Mouse (Mus musculus) left cerebral cortex, adult 11 months (tissue): Measurements from ENCODE around the gene Cald1.

Experiments
- DNase-seq: peaks from one replicate; pipeline ENCODE4 v3.0.0; 2022; ENCODE audit warnings: low spot score

The Cald1 gene

DNA sequence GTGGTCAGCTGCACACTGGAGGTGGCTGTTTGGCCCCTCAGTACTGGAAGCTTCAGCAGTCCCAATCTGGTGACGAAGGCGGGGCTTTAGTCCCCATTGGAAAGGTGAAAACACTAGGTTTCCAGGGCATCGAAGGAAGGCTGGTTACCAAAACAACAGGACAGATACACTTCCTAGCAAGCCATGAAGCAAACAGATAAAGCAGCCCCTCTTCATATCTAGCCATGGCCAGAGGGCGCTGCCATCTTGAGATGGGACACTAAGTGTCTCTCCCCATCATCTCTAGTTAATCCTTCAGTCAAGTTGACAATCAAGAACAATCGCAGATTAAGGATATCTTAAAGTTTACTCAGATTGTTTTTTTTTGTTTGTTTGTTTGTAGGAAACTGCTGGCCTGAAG lies 167.4 kb downstream of the Cald1 start:
- no peak for DNase-seq

- DNase-seq: no peak
Observed at GRCm38 (mm10) chr6:34769984-34770383, 171.7 kb downstream of the Cald1 start.

GRCm38 (mm10) chr6:34770491-34770890 lies 172.2 kb downstream of the Cald1 start:
- DNase-seq: no peak

DNA sequence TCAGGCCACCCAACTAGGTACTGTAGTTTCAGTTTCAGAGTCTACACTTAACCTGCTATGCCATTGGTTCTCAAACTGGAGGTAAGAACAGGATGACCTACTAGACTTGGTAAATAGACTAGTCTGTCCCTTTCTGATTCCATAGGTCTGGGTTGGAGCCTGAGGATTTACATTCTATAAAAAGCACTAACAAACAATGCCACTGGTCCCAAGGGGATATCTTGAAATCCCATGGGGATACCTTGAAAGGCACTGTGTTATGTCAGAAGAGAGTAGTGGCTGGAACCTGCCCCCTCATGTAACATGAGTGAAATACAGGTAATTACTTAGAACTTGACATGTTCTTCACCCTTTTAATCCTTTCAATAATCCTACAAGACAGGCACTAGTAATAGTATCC lies 178.1 kb downstream of the Cald1 start:
- no peak for DNase-seq

DNA sequence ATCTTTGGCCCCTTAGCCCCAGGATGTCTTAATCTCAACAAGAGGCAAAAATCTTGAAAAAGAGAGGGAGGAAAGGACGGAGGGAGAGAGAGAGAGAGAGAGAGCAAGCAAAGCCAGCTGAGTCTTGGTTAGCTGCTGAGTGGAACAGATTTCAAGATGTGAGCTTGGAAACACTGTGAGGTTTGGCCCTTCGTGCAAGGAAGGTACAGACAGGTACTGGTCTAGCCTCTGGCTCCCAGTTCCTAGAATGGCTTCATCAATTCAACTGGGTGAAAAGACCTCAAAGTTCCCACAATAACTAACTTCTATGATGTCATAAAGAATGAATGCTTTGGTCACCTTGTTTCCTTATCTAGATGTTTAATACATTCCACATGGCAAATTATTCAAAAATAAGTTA lies 178.8 kb downstream of the Cald1 start:
- DNase-seq: no peak

GRCm38 (mm10) chr6:34777981-34778668 lies 179.8 kb downstream of the Cald1 start:
- no peak for DNase-seq

DNA sequence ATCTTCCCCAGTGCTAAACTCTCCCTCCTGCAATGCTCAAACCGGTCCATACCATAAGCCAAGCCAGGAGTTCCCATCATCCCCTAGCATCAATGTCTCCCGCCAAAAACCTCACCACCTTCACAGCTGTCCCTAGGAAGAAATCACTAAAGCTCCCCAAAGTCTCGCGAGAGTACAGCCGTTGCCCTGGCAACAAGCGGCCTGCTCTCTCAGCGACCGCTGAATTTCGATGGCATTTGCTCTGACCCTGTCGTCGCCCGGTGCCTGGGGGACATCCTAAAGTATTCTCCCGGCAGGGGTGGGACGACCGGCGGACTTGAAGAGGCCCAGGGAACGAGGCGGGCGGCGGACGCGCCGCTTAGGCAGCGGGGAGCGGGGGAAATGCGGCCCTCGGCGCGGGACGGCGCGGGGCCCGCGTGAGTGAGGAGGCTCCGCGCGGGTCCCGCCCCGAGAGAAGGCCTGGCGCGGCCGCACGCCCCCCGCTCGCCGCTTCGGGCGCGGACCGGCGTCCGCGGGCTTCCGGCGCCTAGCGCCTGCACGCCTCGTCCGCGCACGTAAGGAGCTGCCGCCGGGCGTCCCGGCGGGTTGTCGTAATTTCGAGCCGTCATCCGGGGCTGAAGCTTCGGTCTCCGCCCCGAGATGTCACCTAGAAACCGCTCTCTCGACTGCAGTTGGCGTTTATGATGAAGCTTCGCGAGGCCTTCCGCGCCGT lies 182.1 kb downstream of the Cald1 start, which contains the start of gene Agbl3:
Gene Agbl3, plus strand, starts transcription at position 202 of the 712 bp plus-strand sequence.
- DNase-seq: peak; percentile 80

- DNase-seq: no peak
Observed at GRCm38 (mm10) chr6:34780943-34781289, 182.6 kb downstream of the Cald1 start.

DNA sequence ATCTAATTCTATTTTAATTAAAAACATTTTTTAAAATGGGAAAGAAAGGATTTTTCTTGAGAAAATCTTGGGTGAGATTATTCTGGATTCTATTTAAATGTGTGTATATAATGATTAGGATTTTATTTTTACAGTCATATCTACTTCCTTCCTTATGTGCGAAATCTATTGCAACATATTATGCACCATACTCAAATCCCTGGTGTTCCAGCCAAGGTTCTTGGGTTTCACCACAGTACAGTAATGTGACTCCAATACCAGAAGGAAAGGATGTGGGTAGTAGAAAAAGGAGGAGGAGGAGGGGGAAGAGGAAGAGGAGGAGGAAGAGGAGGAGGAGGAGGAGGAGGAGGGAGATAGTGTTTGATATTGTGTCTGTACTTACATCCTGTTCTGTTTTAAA lies 184.2 kb downstream of the Cald1 start:
- no peak for DNase-seq

DNA sequence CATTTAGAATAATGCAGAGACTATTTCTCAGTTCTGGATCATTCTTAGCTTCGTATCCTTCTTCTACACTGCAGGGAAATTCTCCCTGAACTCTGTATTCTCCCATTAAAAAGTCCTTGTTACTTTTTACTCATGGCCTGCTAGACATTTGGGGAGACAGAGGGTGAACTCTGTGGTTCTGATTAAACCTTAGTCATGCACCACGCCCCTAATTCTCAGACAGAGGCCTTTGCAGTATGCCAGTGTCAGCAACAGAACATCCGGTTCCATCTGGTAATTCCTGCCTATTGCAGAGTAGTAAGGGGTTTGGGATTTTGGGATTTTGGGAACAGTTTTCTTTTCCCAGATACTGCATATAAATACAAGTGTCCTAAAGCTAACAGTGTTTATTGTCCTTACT lies 198.6 kb downstream of the Cald1 start:
- no peak for DNase-seq

DNA sequence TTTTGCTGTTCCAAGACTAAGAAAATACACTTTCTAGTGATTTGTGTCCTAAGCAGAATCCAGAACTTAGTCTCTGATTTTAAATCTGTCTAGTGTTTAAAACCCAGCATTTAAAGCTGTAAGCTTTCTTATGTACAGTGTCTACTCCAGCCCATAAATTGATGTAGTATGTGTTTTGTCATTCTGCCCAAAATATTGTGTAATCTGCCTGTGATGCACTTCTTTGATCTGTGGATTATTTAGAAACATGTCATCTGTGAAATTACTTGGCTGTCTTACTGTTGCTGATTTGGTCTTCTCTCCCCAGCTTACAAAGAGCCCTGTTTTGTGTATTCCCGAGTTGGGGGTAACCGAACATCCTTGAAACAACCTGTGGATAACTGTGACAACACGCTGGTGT lies 199.6 kb downstream of the Cald1 start:
- DNase-seq: no peak

DNA sequence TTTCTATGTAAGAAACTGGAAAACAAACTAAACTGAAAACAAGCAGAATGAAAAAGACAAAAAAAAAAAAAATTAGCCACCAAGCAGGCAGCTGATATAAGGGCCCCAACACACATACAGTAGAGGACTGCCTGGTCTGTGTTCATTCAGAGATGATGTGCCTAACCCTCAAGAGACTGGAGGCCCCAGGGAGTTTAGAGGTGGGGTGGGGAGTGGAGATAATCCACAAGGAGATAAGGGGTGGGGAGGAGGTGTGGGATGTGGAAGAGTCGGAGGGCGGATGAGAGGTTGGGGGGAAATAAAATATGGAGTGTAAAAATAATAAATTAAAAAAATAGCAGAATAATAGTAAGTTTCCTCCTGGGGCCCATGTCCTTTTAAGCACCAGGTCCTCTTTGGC lies 207.3 kb downstream of the Cald1 start:
- no peak for DNase-seq

- no peak for DNase-seq
Observed at GRCm38 (mm10) chr6:34810651-34811050, 212.4 kb downstream of the Cald1 start.

GRCm38 (mm10) chr6:34824406-34824805 lies 226.1 kb downstream of the Cald1 start:
- DNase-seq: peak; percentile 7
